Mouse (Mus musculus) hindbrain, embryonic 15.5 days (tissue): Measurements from ENCODE around the gene Lrwd1. TPM values are rescaled to one million over a fixed set of nuclear protein-coding genes. Genes with fewer than 3 reads are reported as not detected.

Experiments
- ATAC-seq: fragments of 200-750 bp; cut with Nextera tagmentation; 2 replicates; pipeline ENCODE4 v1.8.0; 2017; ENCODE audit warnings: low read depth, moderate number of reproducible peaks, moderate TSS enrichment; ENCODE audit not compliant: low FRiP score
- H3K27ac ChIP-seq: fragments of 300-500 bp; sonication (generic); replicated peaks from 2 replicates; pipeline ENCODE4 v1.5.1; 2015; ENCODE audit warnings: mild to moderate bottlenecking, inconsistent platforms
- H3K27me3 ChIP-seq: fragments of 300-500 bp; sonication (generic); 2 replicates; pipeline ENCODE4 v1.6.1; 2015; ENCODE audit warnings: control low read depth, inconsistent platforms
- H3K36me3 ChIP-seq: fragments of 300-500 bp; sonication (generic); 2 replicates; pipeline ENCODE4 v1.6.1; 2015; ENCODE audit warnings: control low read depth, inconsistent platforms
- H3K4me1 ChIP-seq: fragments of 300-500 bp; sonication (generic); replicated peaks from 2 replicates; pipeline ENCODE4 v1.6.1; 2015; ENCODE audit warnings: control low read depth, inconsistent platforms
- H3K4me2 ChIP-seq: fragments of 300-500 bp; sonication (generic); 2 replicates; pipeline ENCODE4 v1.6.1; 2015; ENCODE audit warnings: moderate library complexity, mild to moderate bottlenecking, inconsistent platforms
- H3K4me3 ChIP-seq: fragments of 300-500 bp; sonication (generic); 2 replicates; pipeline ENCODE4 v1.5.1; 2015; ENCODE audit warnings: mild to moderate bottlenecking, inconsistent platforms
- H3K9ac ChIP-seq: fragments of 300-500 bp; sonication (generic); 2 replicates; pipeline ENCODE4 v1.6.1; 2015; ENCODE audit warnings: inconsistent platforms
- H3K9me3 ChIP-seq: fragments of 300-500 bp; sonication (generic); 2 replicates; pipeline ENCODE4 v1.6.1; 2016; ENCODE audit warnings: control low read depth, inconsistent platforms
- WGBS: fragments of 180-500 bp; shearing (Covaris S2); methylation state at CpG from one replicate; pipeline ENCODE4 v1.1.7; 2015; 5-methylcytosine and 5-hydroxymethylcytosine counted together
- microRNA-seq: library from miRNA; unstranded; fragments of <30 nt; microRNA quantifications from one replicate; pipeline ENCODE4, GENCODE M21; 2016
- polyA plus RNA-seq: library from polyadenylated mRNA; unstranded; fragments of >200 nt; fragmentation: Nextera tagmentation; extraction: Ambion mirVana; gene quantifications from 2 replicates; pipeline ENCODE4 v1.2.1, GENCODE M21; 2015

Lrwd1 gene
- polyA plus RNA-seq, 1 experiment from 2014 or later: 25.9 TPM

- H3K4me3 ChIP-seq: peak overlapping the region; percentile 80
- no peaks in the 10 kb centered on the region for H3K36me3 ChIP-seq
- H3K9ac ChIP-seq: peak overlapping the region; percentile 63
- peaks cover 25% of the 10 kb centered on the region for H3K4me1 ChIP-seq
- peak; percentile 40 for ATAC-seq
- H3K27me3 ChIP-seq: no peaks in the 10 kb centered on the region
- no peaks in the 10 kb centered on the region for H3K9me3 ChIP-seq
- 0 out of 2 replicates have a peak overlapping the region, but pooled peaks have one; percentile 24 for H3K27ac ChIP-seq
- H3K4me2 ChIP-seq: peak overlapping the region; percentile 95
- WGBS: under 1% methylated on average over 23 of the region's 23 CpGs
Observed at GRCm38 (mm10) chr5:136084144-136084881, 51.6 kb downstream of the Lrwd1 start.

- peaks cover 25% of the 10 kb centered on the region for H3K4me1 ChIP-seq
- 0 out of 2 replicates have a peak within 1 kb of the TSS, but pooled peaks have one; percentile 24 for H3K27ac ChIP-seq
- under 1% methylated on average over 27 of the region's 28 CpGs for WGBS
- H3K36me3 ChIP-seq: no peaks in the 10 kb centered on the region
- H3K9ac ChIP-seq: peak within 1 kb of the TSS; percentile 63
- no peaks in the 10 kb centered on the region for H3K9me3 ChIP-seq
- H3K27me3 ChIP-seq: no peaks in the 10 kb centered on the region
- ATAC-seq: peak; percentile 96
- H3K4me2 ChIP-seq: peak within 1 kb of the TSS; percentile 95
- H3K4me3 ChIP-seq: peak within 1 kb of the TSS; percentile 80
Observed at GRCm38 (mm10) chr5:136083669-136084107, 52.2 kb downstream of the Lrwd1 start, which contains the start of gene Rasa4. TSS of gene Rasa4 (plus strand) at chr5:136083916.

- Histone ChIP-seq H3K27ac (no peak overlapping the region), H3K4me2 (no peak overlapping the region), H3K4me1 (peaks cover 25% of the 10 kb centered on the region), H3K27me3 (no peaks in the 10 kb centered on the region), H3K36me3 (no peaks in the 10 kb centered on the region), H3K9ac (no peak overlapping the region), H3K4me3 (no peak overlapping the region), H3K9me3 (no peaks in the 10 kb centered on the region)
- no peak for ATAC-seq
- 88% methylated on average over 4 of the region's 4 CpGs for WGBS
Observed at GRCm38 (mm10) chr5:136082345-136082744, 53.5 kb downstream of the Lrwd1 start.

- no peak for ATAC-seq
- H3K9me3 ChIP-seq: no peaks in the 10 kb centered on the region
- WGBS: 98% methylated on average over 5 of the region's 5 CpGs
- no peak overlapping the region for H3K27ac ChIP-seq
- no peak overlapping the region for H3K4me3 ChIP-seq
- H3K27me3 ChIP-seq: no peaks in the 10 kb centered on the region
- H3K4me2 ChIP-seq: no peak overlapping the region
- H3K4me1 ChIP-seq: no peaks in the 10 kb centered on the region
- H3K9ac ChIP-seq: no peak overlapping the region
- no peaks in the 10 kb centered on the region for H3K36me3 ChIP-seq
Observed at GRCm38 (mm10) chr5:136078136-136078535, 57.7 kb downstream of the Lrwd1 start.

GRCm38 (mm10) chr5:136077001-136077550 is 58.8 kb downstream of the Lrwd1 start:
- 86% methylated on average over 9 of the region's 9 CpGs for WGBS
- ATAC-seq: no peak

GRCm38 (mm10) chr5:136076284-136076683 is 59.6 kb downstream of the Lrwd1 start:
- WGBS: 51% methylated on average over 7 of the region's 7 CpGs
- no peak for ATAC-seq

More at GRCm38 (mm10) chr5:136077001-136077550, 58.8 kb downstream of the Lrwd1 start:
- H3K4me3 ChIP-seq: no peak overlapping the region
- H3K4me2 ChIP-seq: no peak overlapping the region
- no peak overlapping the region for H3K27ac ChIP-seq
- no peaks in the 10 kb centered on the region for H3K27me3 ChIP-seq
- H3K4me1 ChIP-seq: no peaks in the 10 kb centered on the region
- no peaks in the 10 kb centered on the region for H3K9me3 ChIP-seq
- H3K36me3 ChIP-seq: no peaks in the 10 kb centered on the region
- H3K9ac ChIP-seq: no peak overlapping the region

GRCm38 (mm10) chr5:136075076-136075475 is 60.8 kb downstream of the Lrwd1 start:
- H3K4me3 ChIP-seq: no peak overlapping the region
- H3K27me3 ChIP-seq: no peaks in the 10 kb centered on the region
- no peak for ATAC-seq
- no peak overlapping the region for H3K4me2 ChIP-seq
- no peak overlapping the region for H3K27ac ChIP-seq
- no peaks in the 10 kb centered on the region for H3K36me3 ChIP-seq
- no peak overlapping the region for H3K9ac ChIP-seq
- WGBS: 95% methylated on average over 5 of the region's 5 CpGs
- no peaks in the 10 kb centered on the region for H3K4me1 ChIP-seq
- no peaks in the 10 kb centered on the region for H3K9me3 ChIP-seq

More at GRCm38 (mm10) chr5:136076284-136076683, 59.6 kb downstream of the Lrwd1 start:
- Histone ChIP-seq H3K36me3 (no peaks in the 10 kb centered on the region), H3K9me3 (no peaks in the 10 kb centered on the region), H3K4me3 (no peak overlapping the region), H3K9ac (no peak overlapping the region), H3K27me3 (no peaks in the 10 kb centered on the region), H3K4me2 (no peak overlapping the region), H3K27ac (no peak overlapping the region), H3K4me1 (no peaks in the 10 kb centered on the region)

GRCm38 (mm10) chr5:136073526-136073925 is 62.3 kb downstream of the Lrwd1 start:
- Histone ChIP-seq H3K4me3 (no peak overlapping the region), H3K36me3 (no peaks in the 10 kb centered on the region), H3K4me1 (no peaks in the 10 kb centered on the region), H3K27ac (no peak overlapping the region), H3K27me3 (no peaks in the 10 kb centered on the region), H3K4me2 (no peak overlapping the region), H3K9ac (no peak overlapping the region), H3K9me3 (no peaks in the 10 kb centered on the region)
- 70% methylated on average over 11 of the region's 11 CpGs for WGBS
- no peak for ATAC-seq

- no peak overlapping the region for H3K9ac ChIP-seq
- no peaks in the 10 kb centered on the region for H3K27me3 ChIP-seq
- no peak overlapping the region for H3K4me3 ChIP-seq
- no peak overlapping the region for H3K4me2 ChIP-seq
- no peak for ATAC-seq
- no peak overlapping the region for H3K27ac ChIP-seq
- 61% methylated on average over 6 of the region's 6 CpGs for WGBS
- H3K4me1 ChIP-seq: no peaks in the 10 kb centered on the region
- H3K36me3 ChIP-seq: no peaks in the 10 kb centered on the region
- H3K9me3 ChIP-seq: no peaks in the 10 kb centered on the region
Observed at GRCm38 (mm10) chr5:136073051-136073450, 62.8 kb downstream of the Lrwd1 start.

Small RNA genes lying within 50 kb of the gene (microRNA-seq; reads per million reads assigned to microRNA genes)
- 2.2 reads per million, percentile 3 among the genes with 10 or more reads in this experiment for gene Mir7035

Other genes with a start within 250 kb of the Lrwd1 start
- 14.8 and 16.6 TPM in 2 replicates for gene Hspb1, start 248.2 kb downstream of the Lrwd1 start, polyA plus RNA-seq
- 817 and 859 TPM in 2 replicates for gene Ywhag, start 201.5 kb downstream of the Lrwd1 start, polyA plus RNA-seq
- gene Ssc4d, start 161.5 kb downstream of the Lrwd1 start, polyA plus RNA-seq: 1.9 and 2.6 TPM in 2 replicates
- 0.21 and 0.37 TPM in 2 replicates for gene Zp3, start 156.0 kb downstream of the Lrwd1 start, polyA plus RNA-seq
- 25.6 and 26.3 TPM in 2 replicates for gene Dtx2, start 141.3 kb downstream of the Lrwd1 start, polyA plus RNA-seq
- gene Upk3b, start 97.6 kb downstream of the Lrwd1 start, polyA plus RNA-seq: not detected in 2 replicates
- 0.22 and 0.43 TPM in 2 replicates for gene Upk3bl, start 81.6 kb downstream of the Lrwd1 start, polyA plus RNA-seq
- 21.5 and 23.0 TPM in 2 replicates for gene Rasa4, start 52.2 kb downstream of the Lrwd1 start, polyA plus RNA-seq
- 206 and 213 TPM in 2 replicates for gene Polr2j, start 19.4 kb downstream of the Lrwd1 start, polyA plus RNA-seq
- 18.8 and 22.0 TPM in 2 replicates for gene Alkbh4, start 72 bp upstream of the Lrwd1 start, polyA plus RNA-seq
- gene Orai2, start 34.6 kb upstream of the Lrwd1 start, polyA plus RNA-seq: 40.9 and 47.9 TPM in 2 replicates
- gene Prkrip1, start 62.9 kb upstream of the Lrwd1 start, polyA plus RNA-seq: 60.6 and 61.2 TPM in 2 replicates
- gene Sh2b2, start 110.5 kb upstream of the Lrwd1 start, polyA plus RNA-seq: 23.3 and 27.1 TPM in 2 replicates